Mouse (Mus musculus) forebrain, embryonic 12.5 days (tissue): ENCODE measurements around the gene Phlpp1. TPM values are rescaled to one million over a fixed set of nuclear protein-coding genes. Genes with fewer than 3 reads are reported as not detected.

ENCODE experiments used
- ATAC-seq: fragments of 200-750 bp; cut with Nextera tagmentation; 2 replicates; pipeline ENCODE4 v1.8.0; 2017; ENCODE audit warnings: moderate TSS enrichment; ENCODE audit not compliant: low FRiP score
- H3K27ac ChIP-seq: fragments of 300-500 bp; sonication (generic); 2 replicates; pipeline ENCODE4 v1.5.1; 2016; ENCODE audit warnings: mild to moderate bottlenecking
- H3K27me3 ChIP-seq: fragments of 300-500 bp; sonication (generic); 2 replicates; pipeline ENCODE4 v1.6.1; 2016; ENCODE audit warnings: mild to moderate bottlenecking
- H3K36me3 ChIP-seq: fragments of 300-500 bp; sonication (generic); replicated peaks from 2 replicates; pipeline ENCODE4 v1.6.1; 2016; ENCODE audit warnings: mild to moderate bottlenecking
- H3K4me1 ChIP-seq: fragments of 300-500 bp; sonication (generic); 2 replicates; pipeline ENCODE4 v1.6.1; 2016
- H3K4me2 ChIP-seq: fragments of 300-500 bp; sonication (generic); 2 replicates; pipeline ENCODE4 v1.6.1; 2016; ENCODE audit warnings: mild to moderate bottlenecking, moderate library complexity
- H3K4me3 ChIP-seq: fragments of 300-500 bp; sonication (generic); replicated peaks from 2 replicates; pipeline ENCODE4 v1.5.1; 2016; ENCODE audit warnings: mild to moderate bottlenecking
- H3K9ac ChIP-seq: fragments of 300-500 bp; sonication (generic); 2 replicates; pipeline ENCODE4 v1.6.1; 2016; ENCODE audit warnings: mild to moderate bottlenecking
- H3K9me3 ChIP-seq: fragments of 300-500 bp; sonication (generic); 2 replicates; pipeline ENCODE4 v1.6.1; 2016
- WGBS: fragments of 180-500 bp; shearing (Covaris S2); methylation state at CpG from one replicate; pipeline ENCODE4 v1.1.7; 2016; 5-methylcytosine and 5-hydroxymethylcytosine counted together
- polyA plus RNA-seq: library from polyadenylated mRNA; unstranded; fragments of >200 nt; fragmentation: Nextera tagmentation; extraction: Ambion mirVana; gene quantifications from 2 replicates; pipeline ENCODE4 v1.2.1, GENCODE M21; 2016

Gene Phlpp1
- 9.4 and 10.3 TPM in 2 replicates for polyA plus RNA-seq

DNA sequence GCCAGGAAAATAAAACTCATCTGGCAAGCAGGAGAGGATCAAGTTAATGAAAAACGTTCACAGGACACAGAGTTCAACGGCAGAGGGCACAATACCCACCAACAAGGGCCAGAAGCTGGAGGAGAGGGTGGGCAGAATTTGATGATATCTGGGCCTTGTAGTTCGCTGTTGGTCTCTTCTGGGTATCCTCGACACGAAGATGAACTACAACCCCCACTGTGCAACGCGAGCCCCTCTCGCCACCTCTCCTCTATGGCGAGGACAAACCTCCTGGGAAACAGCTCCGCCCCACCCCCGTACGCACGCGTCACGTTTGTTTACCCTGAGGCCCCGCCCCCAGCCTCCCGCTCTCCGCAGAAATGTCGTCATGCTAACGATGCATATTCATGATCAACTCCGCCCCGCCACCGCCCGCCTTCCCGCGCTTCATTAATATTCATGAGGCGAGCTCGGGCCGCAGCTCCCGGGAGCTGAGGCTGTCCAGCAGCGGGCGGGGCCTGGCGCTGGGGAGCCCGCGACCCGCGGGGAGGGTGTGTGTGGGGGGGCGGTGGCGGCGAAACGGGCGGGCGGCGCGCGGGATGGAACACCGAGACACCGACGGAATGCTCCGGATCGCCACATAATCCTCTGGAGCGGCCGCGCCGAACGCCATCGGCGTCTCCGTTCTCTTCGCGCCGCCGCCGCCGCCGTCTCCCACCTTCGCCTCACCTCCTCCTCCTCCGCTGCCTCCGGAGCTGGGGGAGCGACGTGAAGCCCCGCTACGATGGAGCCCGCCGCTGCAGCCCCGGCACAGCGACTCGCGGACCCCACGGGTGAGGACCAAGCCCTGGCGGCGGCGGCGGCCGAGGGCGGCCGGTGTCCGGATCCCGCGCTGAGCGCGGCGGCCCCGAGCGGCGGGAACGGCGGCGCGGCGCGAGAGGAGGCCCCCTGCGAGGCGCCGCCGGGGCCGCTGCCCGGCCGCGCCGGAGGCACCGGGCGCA lies at the start of gene Phlpp1:
Gene Phlpp1, plus strand, starts transcription at position 512 of the 980 bp plus-strand sequence.
- peak; percentile 98 for ATAC-seq
- under 1% methylated on average over 78 of the region's 113 CpGs for WGBS
- Histone ChIP-seq H3K36me3 (no peaks in the 10 kb centered on the region), H3K4me1 (peaks cover 28% of the 10 kb centered on the region), H3K27me3 (no peaks in the 10 kb centered on the region), H3K4me3 (peak within 1 kb of the TSS; percentile 97), H3K9ac (peak within 1 kb of the TSS; percentile 95), H3K9me3 (no peaks in the 10 kb centered on the region), H3K27ac (peak within 1 kb of the TSS; percentile 95), H3K4me2 (peak within 1 kb of the TSS; percentile 83)

DNA sequence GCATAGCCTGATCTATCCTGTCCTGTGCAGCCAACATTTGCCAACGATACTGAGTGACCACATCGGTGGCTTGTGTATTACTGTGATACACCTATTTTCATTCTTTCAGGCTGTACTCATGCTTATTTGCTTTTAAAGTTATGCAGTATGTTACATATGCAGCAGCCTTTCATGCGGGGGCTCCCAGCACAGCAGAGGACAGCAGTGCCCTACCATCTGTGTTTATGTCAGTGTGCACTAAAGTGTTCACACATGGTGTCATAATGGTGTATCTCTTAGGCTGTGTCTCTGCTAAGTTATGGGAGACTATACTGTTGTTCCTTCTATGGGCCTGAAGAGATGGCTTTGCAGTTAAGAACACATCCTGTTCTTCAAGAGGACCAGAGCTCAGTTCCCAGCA lies 45.0 kb upstream of the Phlpp1 start:
- Histone ChIP-seq H3K9me3 (no peaks in the 10 kb centered on the region), H3K4me3 (no peak overlapping the region), H3K4me1 (no peaks in the 10 kb centered on the region), H3K4me2 (no peak overlapping the region), H3K36me3 (no peaks in the 10 kb centered on the region), H3K27ac (no peak overlapping the region), H3K9ac (no peak overlapping the region), H3K27me3 (no peaks in the 10 kb centered on the region)
- ATAC-seq = no peak
- WGBS = 85% methylated on average over 3 of the region's 3 CpGs

DNA sequence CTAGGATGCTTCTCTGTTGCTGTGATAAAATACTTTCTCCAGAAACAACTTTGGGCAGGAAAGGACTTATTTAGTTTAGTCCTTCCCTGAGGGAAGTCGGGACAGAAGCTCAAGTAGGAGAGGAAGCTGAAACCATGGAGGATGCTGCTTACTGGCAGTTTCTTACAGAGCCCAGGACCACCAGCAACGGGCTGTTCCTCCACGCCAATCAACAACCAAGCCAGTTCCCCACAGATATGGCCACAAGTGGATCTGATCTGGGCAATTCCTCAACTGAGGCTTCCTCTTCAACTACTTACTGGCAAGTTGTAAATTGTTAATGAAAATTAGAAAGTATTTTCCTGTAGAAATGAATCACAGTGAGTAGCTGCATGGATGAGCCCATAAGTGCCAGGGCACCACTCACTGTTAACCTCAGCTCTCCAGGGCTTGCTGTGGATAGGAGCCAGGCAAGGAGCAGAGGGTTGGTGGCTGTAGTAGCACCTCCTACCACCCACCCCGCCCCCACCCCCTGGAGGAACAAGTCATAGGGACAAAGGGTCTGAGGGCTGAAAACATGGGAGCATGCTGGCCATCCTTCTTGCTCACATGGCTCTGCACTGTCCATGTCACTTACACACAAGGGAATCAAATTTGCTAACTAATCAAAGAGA lies 39.7 kb upstream of the Phlpp1 start:
- no peak overlapping the region for H3K27ac ChIP-seq
- 81% methylated on average over 4 of the region's 4 CpGs for WGBS
- H3K4me1 ChIP-seq = peaks cover 7% of the 10 kb centered on the region; the same call in 1 of the 2 replicates
- H3K4me2 ChIP-seq = no peak overlapping the region
- no peaks in the 10 kb centered on the region for H3K9me3 ChIP-seq
- no peak overlapping the region for H3K9ac ChIP-seq
- no peaks in the 10 kb centered on the region for H3K27me3 ChIP-seq
- ATAC-seq = peak; percentile 55
- H3K4me3 ChIP-seq = no peak overlapping the region
- no peaks in the 10 kb centered on the region for H3K36me3 ChIP-seq

DNA sequence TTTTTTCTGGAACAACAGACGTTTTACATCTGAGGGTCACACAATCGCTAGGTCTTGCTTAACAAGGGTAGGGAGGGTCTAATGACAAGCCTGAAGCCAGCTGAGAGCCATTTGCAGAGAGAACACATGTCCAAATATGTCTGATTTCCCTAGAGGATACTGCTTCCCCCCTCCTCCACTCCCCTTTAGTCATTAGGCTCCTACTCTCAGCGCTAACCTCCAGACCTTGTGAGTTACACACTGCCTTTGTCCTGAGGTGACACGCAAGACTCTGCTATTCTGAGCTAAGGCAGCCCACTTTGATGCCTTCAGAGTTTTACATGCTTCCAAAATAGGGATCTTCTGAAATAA lies 39.2 kb upstream of the Phlpp1 start:
- peaks cover 7% of the 10 kb centered on the region; the same call in 1 of the 2 replicates for H3K4me1 ChIP-seq
- H3K4me3 ChIP-seq = no peak overlapping the region
- H3K4me2 ChIP-seq = no peak overlapping the region
- peak; percentile 78 for ATAC-seq
- H3K27ac ChIP-seq = no peak overlapping the region
- no peaks in the 10 kb centered on the region for H3K9me3 ChIP-seq
- WGBS = 56% methylated on average over 4 of the region's 4 CpGs
- H3K36me3 ChIP-seq = no peaks in the 10 kb centered on the region
- no peak overlapping the region for H3K9ac ChIP-seq
- no peaks in the 10 kb centered on the region for H3K27me3 ChIP-seq

DNA sequence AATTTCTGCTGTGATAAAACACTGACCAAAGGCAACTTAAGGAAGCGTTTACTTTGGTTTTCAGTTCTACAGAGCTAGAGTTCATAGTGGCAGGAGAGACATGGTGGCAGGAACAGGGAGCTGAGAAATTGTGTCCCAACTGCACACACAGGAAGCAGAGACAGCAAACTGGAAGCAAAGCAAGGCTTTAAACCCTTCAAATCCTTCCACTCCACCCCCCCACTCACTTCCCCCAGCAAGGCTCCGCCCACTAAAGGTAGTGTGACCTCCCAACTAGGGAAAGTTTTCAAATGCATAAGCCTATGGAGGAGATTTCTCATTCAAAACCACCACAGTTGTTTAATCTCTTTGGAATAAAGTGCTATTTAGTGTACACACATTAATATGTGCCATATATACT lies 32.9 kb upstream of the Phlpp1 start:
- no peaks in the 10 kb centered on the region for H3K9me3 ChIP-seq
- H3K27me3 ChIP-seq = no peaks in the 10 kb centered on the region
- no peak overlapping the region for H3K9ac ChIP-seq
- H3K27ac ChIP-seq = no peak overlapping the region
- no peak overlapping the region for H3K4me2 ChIP-seq
- H3K4me1 ChIP-seq = 0 out of 2 replicates have a peak, but pooled peaks cover 3% of the 10 kb centered on the region
- 90% methylated on average over 2 of the region's 2 CpGs for WGBS
- no peaks in the 10 kb centered on the region for H3K36me3 ChIP-seq
- H3K4me3 ChIP-seq = no peak overlapping the region
- ATAC-seq = no peak

DNA sequence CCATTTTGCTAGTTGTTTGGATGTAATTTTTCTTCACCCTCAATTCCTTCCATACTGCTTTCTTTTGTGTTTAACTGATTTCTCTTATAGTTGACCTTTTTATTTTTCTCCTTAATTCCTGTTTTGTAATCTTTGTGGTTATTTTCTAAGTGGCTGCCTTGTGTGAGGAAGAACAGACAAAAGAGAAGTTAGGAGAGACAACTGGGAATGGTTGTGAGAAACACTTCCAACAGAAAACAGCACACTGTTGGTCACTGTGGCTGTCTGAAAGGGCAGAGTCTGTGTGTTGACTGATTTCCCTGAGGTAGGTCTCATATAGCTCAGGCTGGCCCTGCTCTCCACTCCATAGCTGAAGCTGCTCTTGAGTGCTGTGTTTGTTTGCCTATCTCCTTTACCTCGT lies 32.4 kb upstream of the Phlpp1 start:
- 0 out of 2 replicates have a peak, but pooled peaks cover 3% of the 10 kb centered on the region for H3K4me1 ChIP-seq
- no peaks in the 10 kb centered on the region for H3K27me3 ChIP-seq
- H3K9ac ChIP-seq = no peak overlapping the region
- 78% methylated on average over 1 of the region's 1 CpGs for WGBS
- H3K36me3 ChIP-seq = no peaks in the 10 kb centered on the region
- H3K27ac ChIP-seq = no peak overlapping the region
- no peak for ATAC-seq
- no peaks in the 10 kb centered on the region for H3K9me3 ChIP-seq
- no peak overlapping the region for H3K4me2 ChIP-seq
- H3K4me3 ChIP-seq = no peak overlapping the region

DNA sequence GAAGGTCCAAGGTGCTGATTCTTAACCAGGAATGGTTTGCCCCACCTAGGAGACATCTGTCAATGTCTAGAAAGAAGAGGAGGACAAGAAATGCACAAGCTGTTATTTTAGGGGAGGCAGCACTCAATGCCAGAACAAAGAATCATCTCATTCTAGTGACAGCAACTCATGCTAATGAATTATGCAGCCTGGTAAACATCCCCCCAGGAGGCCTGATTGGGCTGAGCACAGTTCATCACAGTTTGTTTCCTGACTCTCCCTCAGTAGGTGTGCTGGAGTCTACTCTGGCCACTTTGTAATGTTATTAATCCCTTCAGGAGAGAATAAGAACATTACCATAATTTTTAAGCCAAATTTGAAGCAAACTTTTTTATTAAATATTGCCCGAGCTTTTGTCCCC lies 29.5 kb upstream of the Phlpp1 start:
- H3K27me3 ChIP-seq = no peaks in the 10 kb centered on the region
- ATAC-seq = no peak
- 91% methylated on average over 1 of the region's 1 CpGs for WGBS
- 0 out of 2 replicates have a peak, but pooled peaks cover 3% of the 10 kb centered on the region for H3K4me1 ChIP-seq
- H3K36me3 ChIP-seq = no peaks in the 10 kb centered on the region
- H3K9ac ChIP-seq = no peak overlapping the region
- H3K27ac ChIP-seq = no peak overlapping the region
- no peaks in the 10 kb centered on the region for H3K9me3 ChIP-seq
- no peak overlapping the region for H3K4me3 ChIP-seq
- H3K4me2 ChIP-seq = no peak overlapping the region

DNA sequence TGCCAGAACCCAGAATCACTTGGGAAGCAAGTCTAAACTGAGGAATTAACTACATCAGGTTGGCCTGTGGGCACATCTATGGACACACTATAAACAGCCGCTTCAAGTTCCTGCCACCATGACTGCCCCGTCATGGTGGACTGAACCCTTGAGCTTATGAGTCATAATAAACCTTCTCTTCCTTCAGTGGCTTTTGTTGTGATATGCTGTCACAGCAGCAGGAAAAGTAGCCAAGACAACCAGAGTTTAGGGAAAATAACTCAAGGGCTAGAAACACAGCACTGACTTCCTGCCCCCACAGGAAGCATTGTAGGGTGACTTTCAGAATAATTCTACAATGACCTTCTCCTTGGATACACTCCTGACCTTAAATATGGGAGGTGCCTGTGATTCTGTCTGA lies 27.0 kb upstream of the Phlpp1 start:
- Histone ChIP-seq H3K9ac (no peak overlapping the region), H3K9me3 (no peaks in the 10 kb centered on the region), H3K4me1 (peaks cover 15% of the 10 kb centered on the region), H3K36me3 (no peaks in the 10 kb centered on the region), H3K27ac (no peak overlapping the region), H3K4me3 (no peak overlapping the region), H3K4me2 (no peak overlapping the region), H3K27me3 (no peaks in the 10 kb centered on the region)
- ATAC-seq = no peak
- WGBS = 94% methylated on average over 2 of the region's 2 CpGs

DNA sequence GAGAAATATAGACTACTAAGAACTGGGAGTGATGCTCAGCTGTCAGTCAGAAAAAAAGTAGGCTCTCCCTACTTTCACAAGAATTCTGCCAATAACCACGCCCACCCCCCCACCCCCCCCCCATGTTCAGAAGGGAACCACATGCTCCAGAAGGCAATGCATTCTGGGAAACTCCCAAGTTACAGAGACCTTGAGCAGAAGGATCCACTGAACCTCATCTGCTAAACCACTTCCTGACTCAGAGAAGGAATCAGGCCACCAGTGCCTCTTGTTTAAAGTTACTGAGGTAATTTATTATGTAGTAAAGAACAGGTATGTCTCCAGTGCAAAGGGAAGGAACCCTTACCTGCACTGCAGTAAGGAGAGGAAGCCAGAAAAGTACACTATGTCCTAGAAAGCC lies 26.5 kb upstream of the Phlpp1 start:
- H3K36me3 ChIP-seq = no peaks in the 10 kb centered on the region
- ATAC-seq = no peak
- H3K4me1 ChIP-seq = peaks cover 15% of the 10 kb centered on the region
- no peaks in the 10 kb centered on the region for H3K27me3 ChIP-seq
- no peak overlapping the region for H3K4me3 ChIP-seq
- no peak overlapping the region for H3K4me2 ChIP-seq
- H3K9ac ChIP-seq = no peak overlapping the region
- 50% methylated on average over 1 of the region's 1 CpGs for WGBS
- no peaks in the 10 kb centered on the region for H3K9me3 ChIP-seq
- no peak overlapping the region for H3K27ac ChIP-seq

DNA sequence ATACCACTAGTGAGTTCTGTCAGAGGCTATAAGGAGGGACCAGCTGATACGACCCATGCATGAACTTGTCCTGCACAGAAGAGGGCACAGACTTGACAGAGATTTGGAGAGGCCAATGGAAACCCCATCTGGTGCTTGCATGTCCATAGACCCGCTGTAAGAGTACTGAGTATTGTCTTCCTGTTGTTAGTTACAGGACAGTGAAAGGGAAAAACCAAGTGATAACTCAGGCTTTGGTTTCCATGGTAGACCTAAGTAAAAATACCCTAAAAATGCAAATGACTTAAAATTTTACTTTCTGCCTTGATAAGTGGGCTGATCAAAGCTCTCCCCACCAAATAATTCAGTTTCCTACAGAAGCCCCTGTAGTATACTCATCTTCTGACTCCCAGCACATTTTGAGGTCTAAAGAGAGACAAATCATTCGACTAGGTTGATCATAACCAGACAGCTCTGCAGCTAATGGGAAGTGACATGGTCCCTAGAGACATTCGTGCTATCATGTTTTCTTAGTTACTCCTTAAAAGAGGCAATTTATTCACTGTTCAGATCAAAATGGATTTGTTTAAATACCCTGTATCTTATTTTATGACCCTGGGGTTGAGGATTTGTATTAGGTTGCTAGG lies 25.9 kb upstream of the Phlpp1 start:
- Histone ChIP-seq H3K4me3 (no peak overlapping the region), H3K9ac (no peak overlapping the region), H3K4me2 (no peak overlapping the region), H3K27me3 (no peaks in the 10 kb centered on the region), H3K27ac (no peak overlapping the region), H3K9me3 (no peaks in the 10 kb centered on the region), H3K4me1 (peaks cover 15% of the 10 kb centered on the region), H3K36me3 (no peaks in the 10 kb centered on the region)
- ATAC-seq = no peak
- 81% methylated on average over 4 of the region's 4 CpGs for WGBS

DNA sequence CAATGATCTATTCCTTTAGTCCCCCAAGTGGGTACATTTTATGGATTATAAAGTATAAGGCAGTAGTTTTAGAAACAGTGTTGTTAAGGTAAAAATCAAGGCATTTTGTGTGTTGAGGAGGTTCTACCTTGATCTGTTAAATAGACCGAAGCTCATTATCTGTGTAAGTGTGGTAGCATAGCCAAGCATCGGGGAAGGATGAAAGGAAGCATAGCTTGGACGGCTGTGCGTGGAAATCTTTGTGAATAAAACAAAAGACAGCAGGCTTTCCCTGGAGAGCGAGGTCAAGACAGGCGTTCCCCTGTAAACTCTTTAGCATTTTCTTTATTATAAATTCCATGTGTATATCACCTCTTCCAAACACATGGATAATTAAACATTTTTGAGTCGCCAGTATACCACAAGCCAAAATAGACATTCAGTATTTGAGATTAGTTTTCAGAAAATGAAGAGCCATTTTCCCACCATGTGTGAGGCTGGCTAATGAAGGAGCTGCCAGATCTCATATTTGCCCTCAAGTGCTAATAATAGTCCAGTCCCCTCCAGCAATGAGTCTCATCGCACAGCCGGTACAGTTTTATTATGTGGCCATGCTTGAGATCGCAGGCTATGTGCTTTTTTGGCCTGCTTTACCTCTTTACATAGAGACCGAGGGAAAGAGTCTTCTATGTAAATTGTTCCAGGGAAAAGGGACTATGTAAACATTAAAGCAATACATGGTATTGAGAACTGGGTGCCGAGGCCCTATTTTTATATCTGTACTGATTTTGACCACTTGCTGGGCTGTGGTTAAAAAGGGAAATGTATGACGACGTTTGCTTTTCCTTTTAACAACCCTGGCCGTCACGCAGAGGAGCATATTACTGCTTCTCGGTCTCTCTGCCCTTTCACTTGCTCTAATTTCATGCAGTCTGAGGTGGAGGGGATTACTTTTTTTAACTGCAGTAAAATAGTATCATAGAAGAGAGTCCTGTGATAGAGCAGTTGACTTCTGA lies 22.9 kb upstream of the Phlpp1 start:
- no peak overlapping the region for H3K4me3 ChIP-seq
- H3K27ac ChIP-seq = peak overlapping the region; percentile 43; the same call in 1 of the 2 replicates
- H3K36me3 ChIP-seq = no peaks in the 10 kb centered on the region
- H3K4me1 ChIP-seq = peaks cover 12% of the 10 kb centered on the region
- H3K9me3 ChIP-seq = no peaks in the 10 kb centered on the region
- H3K9ac ChIP-seq = no peak overlapping the region
- no peaks in the 10 kb centered on the region for H3K27me3 ChIP-seq
- ATAC-seq = peak; percentile 31; the same call in 1 of the 2 replicates
- no peak overlapping the region for H3K4me2 ChIP-seq
- WGBS = 45% methylated on average over 17 of the region's 17 CpGs
